Mouse (Mus musculus) erythroblast, embryonic 14.5 days (primary cell): ENCODE measurements around the gene Usp25.

Experiments
- GATA1 ChIP-seq: IDR thresholded peaks from 2 replicates; pipeline ENCODE4 v1.6.1; 2012; ENCODE audit warnings: low read length, inconsistent platforms, mixed read lengths
- TAL1 ChIP-seq: IDR thresholded peaks from 3 replicates; pipeline ENCODE4 v1.6.1; 2012; ENCODE audit warnings: low read length, inconsistent platforms, mixed read lengths

DNA sequence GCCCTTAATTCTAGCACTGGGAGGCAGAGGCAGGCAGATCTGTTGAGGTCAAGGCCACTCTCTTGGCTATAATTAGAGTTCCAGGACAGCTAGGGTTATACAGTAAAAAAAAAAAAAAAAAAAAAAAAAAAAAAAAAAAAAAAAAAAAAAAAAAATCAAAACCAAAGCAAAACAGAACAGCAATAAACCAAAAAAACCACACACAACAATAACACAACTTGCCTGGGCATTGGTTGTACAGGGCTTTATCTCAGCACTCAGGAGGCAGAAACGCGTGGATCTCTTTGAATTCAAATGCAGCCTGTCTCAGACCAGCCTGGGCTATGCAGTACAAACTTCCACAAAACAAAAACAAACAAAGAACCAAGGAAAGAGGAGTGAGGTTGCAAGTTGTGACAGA lies 40.7 kb downstream of the Usp25 start:
- TF ChIP-seq TAL1 (no peak), GATA1 (no peak)
